Mouse (Mus musculus) brain, embryonic 14.5 days (tissue): ENCODE results near the gene Rbfox3.

Experiments used
- CTCF ChIP-seq: fragments of 200-500 bp; IDR thresholded peaks from 2 replicates; pipeline ENCODE4 v1.5.1; 2012; ENCODE audit warnings: inconsistent platforms, mild to moderate bottlenecking, moderate library complexity, borderline replicate concordance; ENCODE audit not compliant: insufficient read depth, insufficient read length; ENCODE audit errors: extremely low read depth
- POLR2A ChIP-seq: fragments of 200-500 bp; IDR thresholded peaks from 2 replicates; pipeline ENCODE4 v1.6.1; 2012; ENCODE audit warnings: mild to moderate bottlenecking, inconsistent platforms, borderline replicate concordance; ENCODE audit not compliant: poor library complexity, insufficient read depth, insufficient read length, severe bottlenecking; ENCODE audit errors: extremely low read depth

DNA sequence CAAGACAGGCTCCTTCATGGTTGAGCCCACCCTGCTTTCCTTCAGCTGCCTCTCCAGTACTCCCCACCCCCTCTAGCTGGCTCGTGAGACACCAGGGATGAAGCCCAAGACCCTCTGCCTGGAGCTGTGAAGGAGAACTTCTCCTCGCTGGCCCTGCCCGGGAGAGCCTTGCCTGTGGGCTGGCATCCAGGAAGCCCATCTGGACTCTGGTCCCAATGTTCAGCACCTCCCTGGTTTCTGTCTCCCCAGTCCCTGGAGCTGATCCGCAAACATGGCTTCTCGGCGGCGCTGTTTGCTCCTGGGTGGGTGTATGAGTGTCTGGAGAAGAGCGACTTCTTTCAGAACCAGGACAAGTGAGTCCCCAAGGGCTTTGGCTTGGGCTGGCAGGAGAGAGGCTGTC is 427.2 kb downstream of the Rbfox3 start:
- TF ChIP-seq POLR2A: no peak
- TF ChIP-seq CTCF: no peak
